Mouse (Mus musculus): ENCODE measurements around the gene 6430531B16Rik.

Gene 6430531B16Rik

GRCm38 (mm10) chr7:139978278-139978892 lies at the start of gene 6430531B16Rik:
TSS of gene 6430531B16Rik (minus strand) at chr7:139978755.
- DNase-seq = peak; percentile 83 to 91

DNA sequence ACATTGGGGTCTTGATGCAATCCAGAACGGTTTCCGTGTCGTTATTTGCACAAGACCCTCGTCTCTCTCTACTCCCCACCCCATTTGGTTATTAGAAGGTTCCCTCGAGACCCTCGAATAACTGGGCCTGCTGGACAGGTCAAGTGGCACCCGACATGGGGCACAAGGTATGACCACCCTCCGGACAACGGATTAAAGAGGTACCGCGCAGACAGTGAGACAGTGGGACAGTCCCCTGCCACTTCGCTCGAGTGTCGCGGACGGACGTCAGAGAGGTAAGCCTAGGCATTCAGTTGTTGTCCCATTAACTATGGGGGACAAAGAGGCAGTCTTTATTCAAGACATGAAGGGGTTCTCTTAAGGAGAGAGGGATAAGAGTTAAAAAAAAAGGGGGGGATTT lies 32.8 kb upstream of the 6430531B16Rik start:
- DNase-seq = no peak

GRCm38 (mm10) chr7:140007781-140008180 lies 29.2 kb upstream of the 6430531B16Rik start:
- peak in 1 of 2 experiments; percentile 1 for DNase-seq

DNA sequence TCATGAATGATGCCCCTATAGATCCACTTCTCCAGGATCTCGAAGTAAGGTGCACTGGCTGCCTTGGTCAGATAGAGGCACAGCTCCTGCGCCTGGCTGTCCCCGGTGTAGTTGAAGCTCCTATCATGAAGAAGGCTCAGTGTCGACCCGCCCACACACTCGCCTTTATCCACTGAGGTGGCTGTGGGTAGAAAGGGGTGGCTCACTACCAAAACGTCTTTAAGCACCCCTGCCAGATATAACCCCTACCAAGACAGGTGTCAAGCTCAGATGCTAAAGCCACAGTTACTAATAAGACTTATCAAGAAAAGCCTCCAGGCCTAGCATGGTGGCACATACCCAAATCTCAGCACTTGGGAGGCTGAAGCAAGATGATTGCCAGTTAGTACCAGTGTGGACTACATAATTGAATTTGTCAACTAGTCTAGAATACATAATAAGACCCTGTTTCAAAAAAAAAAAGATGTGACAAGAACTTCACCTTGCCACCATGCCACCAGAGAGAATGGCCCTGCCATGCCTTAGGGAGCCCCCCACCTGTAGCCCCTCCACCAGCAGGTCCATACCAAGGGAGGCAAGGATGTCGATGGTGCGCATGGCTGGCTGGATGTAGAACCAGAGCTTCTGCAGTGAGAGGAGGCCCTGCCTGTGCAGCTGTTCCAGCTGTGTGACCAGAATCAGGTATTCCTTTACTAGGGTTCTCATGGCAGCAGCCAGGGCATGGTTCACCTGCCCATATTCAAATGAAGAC lies 28.5 kb upstream of the 6430531B16Rik start:
- peak in 1 of 2 experiments; percentile 2 for DNase-seq

- DNase-seq = no peak
Measured at GRCm38 (mm10) chr7:140004666-140005065, 26.1 kb upstream of the 6430531B16Rik start.

- no peak for DNase-seq
Measured at GRCm38 (mm10) chr7:140001086-140001740, 22.7 kb upstream of the 6430531B16Rik start.

DNA sequence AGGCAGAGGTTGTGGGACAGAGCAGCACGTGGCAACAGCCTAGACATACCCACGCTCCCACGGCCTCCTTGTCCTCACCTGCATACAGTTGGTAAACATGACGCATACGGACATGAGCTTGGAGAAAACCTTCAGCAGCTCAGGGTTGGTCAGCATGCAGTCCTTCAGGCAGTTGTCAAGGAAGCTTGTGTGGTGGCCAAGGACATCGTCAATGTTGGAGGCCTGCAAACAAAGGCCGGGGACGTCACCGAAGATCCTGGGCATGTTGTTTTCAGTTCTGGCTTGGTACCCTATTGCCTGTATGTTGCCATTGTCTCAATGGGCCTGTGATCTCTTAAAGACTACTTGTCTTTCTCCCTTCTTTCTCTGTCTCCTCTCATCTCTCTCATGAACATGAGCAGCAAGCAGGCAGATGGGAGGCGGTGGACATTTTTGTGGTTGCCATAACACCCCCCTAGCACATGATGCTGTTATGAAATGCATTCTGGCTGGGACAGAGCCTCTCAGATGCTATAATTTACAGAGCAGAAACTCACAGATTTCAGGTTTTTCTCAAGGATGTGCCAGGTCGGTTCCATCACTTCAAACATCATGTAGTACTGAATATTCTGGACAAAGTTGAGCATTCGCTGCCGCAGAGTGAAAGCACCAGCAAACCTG lies 20.3 kb upstream of the 6430531B16Rik start:
- DNase-seq = no peak

DNA sequence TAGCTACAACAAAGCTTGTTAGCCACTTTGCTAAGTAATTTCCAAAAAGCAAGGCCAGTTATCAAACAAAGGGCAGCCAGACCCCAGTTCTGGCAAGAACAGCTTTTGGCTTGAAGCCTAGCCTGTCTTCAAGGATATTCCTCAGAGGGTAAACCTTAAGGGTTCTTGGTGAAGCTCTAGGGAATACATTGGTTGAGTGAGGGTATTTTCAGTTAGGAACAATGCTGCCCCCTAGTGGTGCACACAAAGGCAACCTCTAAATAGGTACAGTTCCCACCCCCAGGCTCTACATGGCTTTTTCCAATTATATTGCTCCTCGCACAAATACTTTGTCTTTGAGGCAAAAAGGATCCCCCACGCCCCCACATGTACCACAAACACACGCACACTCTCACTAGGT lies 16.1 kb upstream of the 6430531B16Rik start:
- DNase-seq = peak; percentile 55 to 76

- DNase-seq = no peak
Measured at GRCm38 (mm10) chr7:139994202-139994601, 15.6 kb upstream of the 6430531B16Rik start.

DNA sequence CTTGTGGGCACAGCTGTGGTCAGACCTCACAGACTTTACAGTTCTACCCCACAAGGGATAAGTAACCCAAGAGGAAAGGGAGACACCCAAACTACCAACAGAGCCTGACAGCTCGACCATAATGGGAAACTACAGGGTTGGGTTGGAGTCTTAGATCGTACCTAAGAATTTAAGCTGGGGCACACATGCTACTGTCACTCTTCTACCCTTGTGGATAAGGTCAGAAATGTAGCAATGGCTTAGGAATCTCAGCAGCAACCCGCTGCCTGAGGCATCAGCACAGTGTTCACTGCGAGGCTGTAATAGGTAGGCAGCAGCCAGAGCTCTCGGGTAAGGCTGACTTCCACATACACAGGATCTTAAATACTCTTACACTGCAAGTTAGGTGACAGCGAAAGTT lies 15.0 kb upstream of the 6430531B16Rik start:
- no peak for DNase-seq

DNA sequence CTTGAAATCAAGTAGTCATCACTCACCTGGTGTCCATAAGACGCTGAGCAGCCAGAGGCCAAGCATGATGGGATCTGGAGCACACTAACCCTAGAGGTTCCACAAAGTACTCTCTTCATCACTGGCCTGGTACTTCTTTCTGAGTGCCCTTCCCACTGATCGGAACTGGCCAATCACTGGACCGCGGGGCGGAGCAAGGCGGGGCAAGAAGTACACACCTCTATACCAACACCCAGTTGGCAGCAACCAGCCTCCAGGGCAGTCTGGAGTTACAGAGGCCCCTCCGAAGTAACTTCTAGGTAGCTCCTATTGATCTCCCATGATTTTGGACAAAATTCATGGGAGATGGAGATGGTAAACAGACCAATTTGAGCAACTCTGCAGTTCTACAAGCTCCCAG lies 13.9 kb upstream of the 6430531B16Rik start, which contains the start of gene Adam8:
Gene Adam8 (minus strand): TSS at position 157 of the 400 bp plus-strand sequence.
- DNase-seq = no peak

DNA sequence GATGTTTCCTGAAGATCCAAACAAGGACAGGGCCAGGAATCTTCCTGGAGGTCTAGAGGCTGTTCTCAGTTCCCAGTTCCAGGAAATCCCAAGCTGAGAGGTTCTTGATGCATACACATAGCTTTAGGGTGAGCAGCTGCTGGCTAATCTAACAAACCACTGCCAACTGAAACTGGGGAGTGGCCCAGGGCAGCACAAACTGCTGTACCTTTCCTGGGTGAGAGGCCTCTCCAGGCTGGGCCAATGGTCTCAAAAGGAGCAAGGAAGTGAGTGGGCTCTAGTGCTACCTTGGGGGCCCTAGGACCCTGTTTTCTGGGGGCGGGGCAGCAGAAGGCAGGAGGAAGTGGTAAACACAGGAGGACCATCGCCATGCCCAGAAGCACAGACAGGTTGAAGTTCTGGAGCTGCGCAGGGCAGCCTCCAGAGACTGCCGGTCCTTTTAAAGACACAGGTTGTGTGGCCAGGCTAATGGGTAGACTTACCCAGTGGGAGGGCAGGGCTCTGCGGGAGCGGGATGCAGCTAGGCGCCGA lies 12.4 kb upstream of the 6430531B16Rik start:
- DNase-seq = no peak

- DNase-seq = no peak
Measured at GRCm38 (mm10) chr7:139988272-139988671, 9.7 kb upstream of the 6430531B16Rik start.

DNA sequence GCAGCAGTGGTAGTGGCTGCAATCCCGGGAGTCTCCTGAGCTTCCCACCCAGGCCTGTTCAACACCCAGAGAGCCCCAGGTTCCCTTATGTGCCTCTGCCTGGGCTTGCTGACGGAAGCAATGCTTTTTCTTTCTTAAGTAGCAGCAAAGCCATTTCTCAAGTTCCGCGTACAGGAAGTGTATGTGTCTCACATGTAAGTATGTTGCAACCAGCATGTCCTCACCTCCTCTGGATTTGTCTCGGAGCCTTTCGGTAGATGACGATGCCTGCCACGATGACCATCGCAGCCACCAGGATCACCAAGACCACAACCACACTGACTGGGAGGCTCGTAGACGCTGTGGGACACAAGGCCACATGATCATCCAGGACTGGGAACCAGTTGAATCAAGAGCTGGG lies 6.0 kb upstream of the 6430531B16Rik start:
- DNase-seq = no peak

DNA sequence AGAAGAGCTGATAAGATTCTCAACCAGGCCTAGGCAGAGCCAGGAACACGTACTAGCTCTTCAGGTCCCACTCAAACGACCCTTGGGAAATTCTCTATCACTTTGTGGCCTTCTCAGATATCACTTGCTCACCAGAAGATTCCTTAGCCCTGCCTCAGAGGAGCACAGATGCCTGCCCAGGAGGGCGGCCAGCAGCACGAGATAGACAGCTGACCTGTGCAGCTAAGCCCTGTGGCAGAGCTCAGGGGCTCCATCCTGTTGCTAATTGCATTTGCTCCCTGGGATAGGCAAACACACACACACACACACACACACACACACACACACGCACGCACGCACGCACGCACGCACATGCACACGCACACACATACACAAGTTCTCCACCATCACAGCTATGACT lies 3.5 kb upstream of the 6430531B16Rik start:
- DNase-seq = no peak

DNA sequence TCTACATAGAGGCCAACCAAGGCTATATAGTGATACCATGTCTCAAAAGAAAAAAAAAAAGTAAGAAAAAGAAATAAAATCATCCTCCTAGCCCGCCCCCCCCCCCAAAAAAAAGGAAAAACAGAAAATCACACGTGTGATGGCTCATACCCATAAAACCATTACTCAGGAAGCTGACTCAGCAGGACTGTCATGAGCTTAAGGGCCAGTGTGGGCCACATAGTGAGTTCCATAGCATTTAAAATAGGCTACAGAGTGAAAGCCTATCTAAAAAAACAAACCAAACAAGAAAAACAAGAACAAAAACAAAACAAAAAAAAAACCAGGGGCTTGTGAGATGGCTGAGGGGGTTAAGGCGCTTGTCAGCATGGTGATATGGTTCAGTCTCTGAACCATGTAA lies 2.2 kb upstream of the 6430531B16Rik start:
- no peak for DNase-seq

DNA sequence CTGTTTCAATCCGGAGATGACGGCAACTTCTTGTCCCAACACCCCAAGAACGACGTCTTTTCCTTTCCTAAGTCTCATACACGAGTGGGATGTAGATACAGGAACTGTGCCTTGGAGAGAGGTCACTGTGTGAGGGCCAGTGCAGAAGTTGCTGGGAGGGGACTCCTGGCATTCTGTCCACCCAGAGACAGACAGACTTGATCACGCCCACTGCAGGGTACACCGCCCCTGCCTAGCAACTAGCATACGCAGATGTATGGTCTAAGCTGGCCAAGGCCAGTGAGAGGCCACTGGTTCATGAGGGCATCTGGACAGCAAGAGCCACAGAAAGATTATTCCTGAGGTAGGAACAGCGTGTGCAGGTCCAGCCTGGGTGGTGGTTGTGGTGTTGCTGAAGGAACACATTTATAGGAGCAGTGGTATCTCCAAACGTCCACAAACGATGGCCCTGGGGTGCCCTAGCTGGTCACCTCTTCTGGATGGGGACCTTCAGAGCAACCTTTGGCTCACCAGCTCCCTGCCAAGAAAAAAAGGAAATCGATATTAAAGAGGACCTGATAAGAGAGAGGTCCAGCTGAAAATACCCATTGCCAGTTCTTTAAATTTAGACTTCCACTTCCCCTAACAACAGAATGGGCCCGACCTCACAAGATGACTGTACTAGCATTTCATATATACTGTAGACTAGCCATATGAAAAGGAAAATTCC lies 610 bp upstream of the 6430531B16Rik start:
- peak; percentile 16 to 17 for DNase-seq

DNA sequence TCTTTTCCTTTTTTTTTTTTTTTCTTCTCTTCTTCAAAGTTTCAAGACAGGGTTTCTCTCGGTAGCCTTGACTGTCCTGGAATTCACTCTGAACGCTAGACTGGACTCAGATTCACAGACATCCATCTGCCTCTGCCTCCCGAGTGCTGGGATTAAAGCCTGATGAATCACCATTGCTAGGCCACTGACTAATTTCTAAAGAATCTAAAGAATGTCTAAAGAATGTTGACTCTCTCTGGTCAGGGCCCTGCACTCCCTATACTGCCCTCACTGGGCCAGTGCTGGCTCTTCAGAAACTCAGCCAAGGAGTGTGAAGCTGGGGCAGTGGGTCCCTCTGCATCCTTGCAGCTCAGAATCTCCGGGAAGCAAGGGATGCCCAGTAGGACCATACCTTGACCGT lies 3.1 kb downstream of the 6430531B16Rik start:
- no peak for DNase-seq

DNA sequence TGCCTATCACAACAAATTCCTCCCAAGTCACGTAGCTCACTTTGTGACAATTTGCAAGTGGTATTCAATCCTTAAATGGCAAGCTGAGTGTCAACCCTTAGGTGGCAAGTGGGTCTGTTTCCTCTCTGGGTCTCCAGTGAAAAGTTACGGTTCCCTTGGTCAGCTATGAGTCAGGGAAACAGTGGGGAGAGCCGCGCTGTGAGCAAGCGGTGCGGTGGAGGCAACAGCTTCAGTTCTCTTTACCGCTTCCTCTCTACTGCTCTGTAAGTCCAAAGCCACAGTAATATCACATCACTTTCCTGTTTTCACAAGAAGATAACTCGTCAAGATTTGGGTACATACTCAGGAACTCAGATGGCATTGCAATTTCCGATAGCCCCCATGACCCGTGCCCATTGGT lies 4.2 kb downstream of the 6430531B16Rik start:
- no peak for DNase-seq

DNA sequence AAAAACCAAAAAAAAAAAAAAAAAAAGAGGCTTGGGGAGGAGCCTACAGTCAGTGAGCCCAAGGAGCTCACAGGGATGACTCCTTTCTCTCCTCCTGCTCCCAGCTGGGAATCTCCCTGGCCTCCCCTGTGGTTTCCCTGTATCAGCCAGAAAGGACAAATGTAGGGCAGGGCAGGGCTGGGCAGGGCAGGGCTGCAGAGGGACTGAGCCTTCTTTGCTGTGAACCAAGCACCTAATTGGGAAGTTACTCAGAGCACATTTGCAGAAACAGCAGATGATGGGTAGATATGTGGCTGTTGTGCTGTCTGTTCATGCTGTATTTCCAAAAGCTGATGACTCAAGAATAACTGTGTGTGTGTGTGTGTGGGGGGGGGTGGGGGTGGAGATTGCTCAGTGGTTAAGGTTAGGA lies 5.6 kb downstream of the 6430531B16Rik start:
- DNase-seq = no peak

- DNase-seq = no peak
Measured at GRCm38 (mm10) chr7:139971436-139971835, 7.1 kb downstream of the 6430531B16Rik start.

DNA sequence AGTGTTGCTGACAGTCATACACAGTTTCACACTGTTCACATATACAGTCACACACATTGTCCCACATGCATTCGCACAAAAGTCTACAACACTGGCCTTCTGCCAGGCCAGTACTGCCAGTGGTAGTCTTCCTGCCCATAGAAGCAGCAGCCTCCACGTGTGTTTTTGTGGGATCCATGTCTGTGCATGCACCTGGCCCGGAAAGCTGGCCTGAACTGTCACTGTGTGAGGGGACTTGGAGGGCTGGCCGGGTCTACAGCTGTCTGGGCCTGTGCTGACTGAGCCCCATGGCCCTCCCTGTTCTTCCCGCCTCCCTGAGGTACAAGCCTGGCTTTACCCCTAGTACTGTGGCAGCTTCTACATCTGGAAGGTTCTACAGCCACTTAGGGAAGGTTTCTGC lies 7.6 kb downstream of the 6430531B16Rik start:
- DNase-seq = no peak

All from cerebellum, postnatal 25 days (tissue).